19 mouse cellular contexts compared by ENCODE assay signal in the genomic region with DNA sequence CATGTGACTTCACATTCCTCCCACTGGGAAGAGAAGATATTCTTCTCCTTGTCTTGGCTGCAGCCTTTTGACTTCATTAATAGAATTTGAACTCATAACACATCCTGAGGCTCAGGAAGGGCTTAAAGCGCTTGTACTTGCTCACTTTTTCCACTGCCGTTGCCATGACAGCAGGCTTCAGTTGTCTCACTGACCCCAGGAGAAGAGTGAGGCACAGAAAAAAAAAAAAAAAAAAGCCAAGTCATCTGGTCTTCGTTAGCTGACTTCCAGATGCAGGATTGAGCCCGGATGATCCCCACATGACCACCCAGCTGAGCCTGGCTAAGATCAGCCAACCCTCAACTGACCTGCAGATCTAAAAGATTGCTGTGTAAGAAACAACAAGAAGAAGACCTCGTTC. TPM values are rescaled to one million over a fixed set of nuclear protein-coding genes. Genes with fewer than 3 reads are reported as not detected.
DNase-seq lines count a peak whose midpoint lies in the region; TF ChIP-seq lines count a peak whose summit lies in the region.
"Had no signal": no experiment of that assay in that cellular context is flagged by ENCODE, and none has a peak within 500 bp of the region (broad histone marks: within the 10 kb centered on the region; RNA-seq: fewer than 3 reads in every experiment).

No protein-coding gene starts in this region.

- TF ChIP-seq CTCF in CH12.LX (conservative IDR thresholded peaks at IDR 0.05 in 1 of 2, IDR thresholded peaks at IDR 0.05 in 1 of 2; ENCODE audit: low read depth in 2 of 2, low read length in 2 of 2) = no peak

- TF ChIP-seq EP300 in CH12.LX (IDR thresholded peaks at IDR 0.05; ENCODE audit: low read length) = no peak

- H3K36me3 ChIP-seq in CH12.LX (replicated peaks in 1 of 2; ENCODE audit: control insufficient read depth in 1 of 2, insufficient read depth in 1 of 2, low read length in 1 of 2) = no peaks in the 10 kb centered on the region
- H3K36me3 ChIP-seq: heart, embryonic 15.5 days; intestine, embryonic 15.5 days; lung, embryonic 15.5 days had no signal

- peaks cover 0 to 25% of the 10 kb centered on the region in 2 experiments; a peak in 2 of 4 replicates for H3K4me1 ChIP-seq in CH12.LX (ENCODE audit: control insufficient read depth in 1 of 2, insufficient read depth in 2 of 2)
- H3K4me1 ChIP-seq: intestine, embryonic 15.5 days; lung, embryonic 15.5 days had no signal

- no peak overlapping the region for H3K4me3 ChIP-seq in CH12.LX (replicated peaks in 1 of 3; ENCODE audit: low read depth in 2 of 3, low read length in 2 of 3, poor library complexity in 1 of 3)
- H3K4me3 ChIP-seq: heart, embryonic 15.5 days; intestine, embryonic 15.5 days; lung, embryonic 15.5 days had no signal

- H3K4me2 ChIP-seq in CH12.LX (ENCODE audit: insufficient read depth, low read depth, poor library complexity, severe bottlenecking) = peak overlapping the region; percentile 57; the same call in 1 of the 2 replicates
- H3K4me2 ChIP-seq: heart, embryonic 15.5 days; intestine, embryonic 15.5 days; liver, embryonic 11.5 days; lung, embryonic 15.5 days had no signal

- DNase-seq in 416B (ENCODE audit: low read depth) = peak; percentile 77
- peak; percentile 87 for DNase-seq in CH12.LX (ENCODE audit: extremely low read depth)
- peak; percentile 53 for DNase-seq in embryo, embryonic 10 days (ENCODE audit: low spot score)
- peak; percentile 58 for DNase-seq in induced T-regulatory cell, adult 2 months (ENCODE audit: low read depth)
- no peak for DNase-seq in lung, postnatal 36 days
- no peak for DNase-seq in testis, postnatal 14 days (ENCODE audit: low spot score)
- DNase-seq in cerebellum, adult 11-12 months = no peak
- no peak for DNase-seq in adrenal gland, postnatal 4 days (ENCODE audit: low spot score in 2 of 2)
- DNase-seq: cerebellum, adult 18-20 months; heart, adult 11 months; right cerebral cortex, adult 18-20 months; thymus, postnatal 4 days had no signal

- in situ Hi-C loops in CH12.LX (cut with MboI; ENCODE audit: low pct_ligation_motif_present, low pct_unique_long_range_greater_than_20kb, low sequenced_read_pairs) = loop anchor here (25.0 kb wide), 2 partner anchors 341 to 491 kb away; no protein-coding TSS in a partner anchor

- no peak overlapping the region for H3K9ac ChIP-seq in CH12.LX (ENCODE audit: insufficient read depth, low read depth)
- H3K9ac ChIP-seq: heart, embryonic 15.5 days; intestine, embryonic 15.5 days; lung, embryonic 15.5 days had no signal

- no peak for TF ChIP-seq RAD21 in CH12.LX (IDR thresholded peaks at IDR 0.05; ENCODE audit: low read depth, low read length)

- H3K9me3 ChIP-seq in CH12.LX (replicated peaks; ENCODE audit: low read length) = no peaks in the 10 kb centered on the region
- H3K9me3 ChIP-seq: heart, embryonic 15.5 days; intestine, embryonic 15.5 days; lung, embryonic 15.5 days had no signal

- no peak for TF ChIP-seq POLR2A in CH12.LX (IDR thresholded peaks at IDR 0.05; ENCODE audit: low read depth, low read length)

- dilution Hi-C loops in CH12.LX (cut with MboI; ENCODE audit: extremely low pct_ligation_motif_present, extremely low pct_unique_long_range_greater_than_20kb, low sequenced_read_pairs) = no loop called here

- no peaks in the 10 kb centered on the region for H3K27me3 ChIP-seq in CH12.LX (replicated peaks)
- H3K27me3 ChIP-seq: heart, embryonic 15.5 days; intestine, embryonic 15.5 days; lung, embryonic 15.5 days had no signal

- no peaks in the 10 kb centered on the region for H3K79me2 ChIP-seq in CH12.LX (replicated peaks; ENCODE audit: control insufficient read depth, extremely low read depth, insufficient read depth, poor library complexity, severe bottlenecking)

- H3K27ac ChIP-seq in CH12.LX (ENCODE audit: insufficient read depth, low read depth) = no peak overlapping the region
- H3K27ac ChIP-seq: heart, embryonic 15.5 days; intestine, embryonic 15.5 days; kidney, postnatal 0 days; lung, embryonic 15.5 days; stomach, postnatal 0 days had no signal

TF ChIP-seq in CH12.LX, 34 proteins besides CTCF, POLR2A, EP300 and RAD21:
- 0 out of 2 replicates have a peak, but pooled peaks have one; percentile 28 for TF ChIP-seq MXI1 (IDR thresholded peaks at IDR 0.05; ENCODE audit: low read depth, low read length)
- TF ChIP-seq ZMIZ1 (IDR thresholded peaks at IDR 0.05; ENCODE audit: low read depth, low read length) = no peak
- TF ChIP-seq JUND (conservative IDR thresholded peaks at IDR 0.05; ENCODE audit: low read depth, low read length) = peak; percentile 88
- peak; percentile 90 for TF ChIP-seq JUN (IDR thresholded peaks at IDR 0.05; ENCODE audit: insufficient read depth, low read depth, low read length)
- TF ChIP-seq POLR2AphosphoS2 (IDR thresholded peaks at IDR 0.05; ENCODE audit: low read depth, low read length) = no peak
- TF ChIP-seq GABPA (IDR thresholded peaks at IDR 0.05; ENCODE audit: insufficient replicate concordance, low read depth, low read length) = no peak
- no peak for TF ChIP-seq CHD1 (IDR thresholded peaks at IDR 0.05; ENCODE audit: low read depth, low read length)
- TF ChIP-seq MEF2A (IDR thresholded peaks at IDR 0.05; ENCODE audit: borderline replicate concordance, low read depth, low read length) = no peak
- TF ChIP-seq E2F4 (IDR thresholded peaks at IDR 0.05; ENCODE audit: insufficient replicate concordance, low read depth, low read length) = no peak
- no peak for TF ChIP-seq MYC (IDR thresholded peaks at IDR 0.05; ENCODE audit: low read depth, low read length)
- TF ChIP-seq USF2 (conservative IDR thresholded peaks at IDR 0.05; ENCODE audit: low read depth, low read length) = no peak
- 0 out of 2 replicates have a peak, but pooled peaks have one; percentile 13 for TF ChIP-seq IRF4 (IDR thresholded peaks at IDR 0.05; ENCODE audit: low read depth, low read length)
- peak; percentile 27; the same call in 1 of the 2 replicates for TF ChIP-seq ETS1 (conservative IDR thresholded peaks at IDR 0.05; ENCODE audit: low read depth, low read length)
- peak; percentile 93 for TF ChIP-seq ZNF384 (IDR thresholded peaks at IDR 0.05; ENCODE audit: low read depth, low read length)

RNA-seq across cellular contexts. Expression of a gene that starts 34.4 kb away (rescaled TPM):
- total RNA-seq in CH12.LX (2012; rRNA removed) = 0.59 and 2.1 TPM in 2 replicates
- 3.2 and 3.4 TPM in 2 replicates for total RNA-seq in CH12.LX (2014; rRNA removed)
- polyA plus RNA-seq in CH12.LX (2012; ENCODE audit: insufficient read length, low read depth) = 0.82 and 1.1 TPM in 2 replicates
- under 1 TPM; 0.06 to 0.08 TPM for total RNA-seq in adrenal gland, postnatal 4 days (2021)
- polyA plus RNA-seq: spleen, adult 2 months had no signal

Comparison
In these comparisons a context has a peak if more than half of its experiments do, and no peak if none do; other contexts are left out.
1. DNase-seq: peak in 416B (single experiment), CH12.LX (single experiment), embryo, embryonic 10 days (single experiment) and induced T-regulatory cell, adult 2 months (single experiment); none in lung, postnatal 36 days (single experiment), testis, postnatal 14 days (single experiment), cerebellum, adult 11-12 months (single experiment) and adrenal gland, postnatal 4 days (0 of 2).